Mouse (Mus musculus) MEL (cell line): ENCODE data around the gene Cpeb4.

Source experiments
- CTCF ChIP-seq, 3 experiments: IDR thresholded peaks in 2 of 3; conservative IDR thresholded peaks in 1 of 3; 2 replicates each; pipeline ENCODE4 v1.5.1; 2011 to 2012; ENCODE audit warnings: low read length in 3 of 3, low read depth in 2 of 3, mild to moderate bottlenecking in 2 of 3, improper control_type of control experiment in 1 of 3, inconsistent platforms in 1 of 3, mixed read lengths in 1 of 3, moderate library complexity in 1 of 3; ENCODE audit not compliant: control insufficient read depth in 1 of 3, insufficient read depth in 1 of 3, poor library complexity in 1 of 3, severe bottlenecking in 1 of 3
- E2F4 ChIP-seq: IDR thresholded peaks from 2 replicates; pipeline ENCODE4 v1.6.1; 2011; ENCODE audit warnings: low read depth, low read length, improper control_type of control experiment, borderline replicate concordance
- EP300 ChIP-seq, 2 experiments: IDR thresholded peaks; 2 replicates each; pipeline ENCODE4 v1.6.1; 2011; ENCODE audit warnings: improper control_type of control experiment in 2 of 2, low read length in 2 of 2, low read depth in 1 of 2, mild to moderate bottlenecking in 1 of 2
- ETS1 ChIP-seq: IDR thresholded peaks from 2 replicates; pipeline ENCODE4 v1.6.1; 2012; ENCODE audit warnings: low read depth, mild to moderate bottlenecking, inconsistent platforms, low read length, improper control_type of control experiment, moderate library complexity
- GATA1 ChIP-seq: IDR thresholded peaks from 2 replicates; pipeline ENCODE4 v1.6.1; 2011; ENCODE audit warnings: low read depth, low read length, improper control_type of control experiment
- JUND ChIP-seq: IDR thresholded peaks from 2 replicates; pipeline ENCODE4 v1.6.1; 2011; ENCODE audit warnings: low read depth, mild to moderate bottlenecking, improper control_type of control experiment, low read length
- MAFK ChIP-seq: IDR thresholded peaks from 2 replicates; pipeline ENCODE4 v1.6.1; 2011; ENCODE audit warnings: low read depth, mild to moderate bottlenecking, low read length, improper control_type of control experiment, borderline replicate concordance
- MEF2A ChIP-seq: IDR thresholded peaks from 2 replicates; pipeline ENCODE4 v1.6.1; 2014; ENCODE audit warnings: low read depth, mild to moderate bottlenecking, inconsistent platforms, low read length, improper control_type of control experiment; ENCODE audit not compliant: poor library complexity, insufficient replicate concordance, severe bottlenecking; ENCODE audit errors: extremely low read depth
- MXI1 ChIP-seq: IDR thresholded peaks from 2 replicates; pipeline ENCODE4 v1.6.1; 2011; ENCODE audit warnings: mild to moderate bottlenecking, low read depth, low read length, improper control_type of control experiment
- NRF1 ChIP-seq: IDR thresholded peaks from 2 replicates; pipeline ENCODE4 v1.6.1; 2014; ENCODE audit warnings: low read depth, mild to moderate bottlenecking, inconsistent platforms, low read length, improper control_type of control experiment, moderate library complexity; ENCODE audit not compliant: poor library complexity, insufficient read depth, severe bottlenecking
- POLR2A ChIP-seq, 2 experiments: IDR thresholded peaks; 2 replicates each; pipeline ENCODE4 v1.6.1; 2011 to 2012; ENCODE audit warnings: low read length in 2 of 2, mild to moderate bottlenecking in 2 of 2, control low read depth in 1 of 2, improper control_type of control experiment in 1 of 2, low read depth in 1 of 2, moderate library complexity in 1 of 2; ENCODE audit not compliant: control insufficient read depth in 1 of 2, insufficient read depth in 1 of 2, poor library complexity in 1 of 2
- POLR2AphosphoS5 ChIP-seq: IDR thresholded peaks from 2 replicates; pipeline ENCODE4 v1.6.1; 2012; ENCODE audit warnings: low read depth, borderline replicate concordance, mild to moderate bottlenecking, inconsistent platforms, low read length, moderate library complexity, mixed read lengths
- SIN3A ChIP-seq: IDR thresholded peaks from 2 replicates; pipeline ENCODE4 v1.6.1; 2012; ENCODE audit warnings: low read length, improper control_type of control experiment, inconsistent platforms
- USF1 ChIP-seq: IDR thresholded peaks from 2 replicates; pipeline ENCODE4 v1.6.1; 2014; ENCODE audit warnings: low read depth, mild to moderate bottlenecking, inconsistent platforms, low read length, improper control_type of control experiment, moderate library complexity

GRCm38 (mm10) chr11:31851702-31852560 lies 20.1 kb upstream of the Cpeb4 start:
- no peak for TF ChIP-seq CTCF (IDR thresholded peaks at IDR 0.05 in 2 of 3, conservative IDR thresholded peaks at IDR 0.05 in 1 of 3; ENCODE audit: control insufficient read depth in 1 of 3, insufficient read depth in 1 of 3, low read depth in 2 of 3, low read length in 3 of 3, poor library complexity in 1 of 3, severe bottlenecking in 1 of 3)
- TF ChIP-seq MXI1: no peak
- TF ChIP-seq EP300 (IDR thresholded peaks at IDR 0.05; ENCODE audit: low read depth in 1 of 2, low read length in 2 of 2): no peak
- no peak for TF ChIP-seq POLR2AphosphoS5
- TF ChIP-seq USF1: no peak
- TF ChIP-seq ETS1: no peak
- TF ChIP-seq SIN3A: no peak
- no peak for TF ChIP-seq MEF2A
- no peak for TF ChIP-seq E2F4
- TF ChIP-seq MAFK: no peak
- TF ChIP-seq GATA1: no peak
- no peak for TF ChIP-seq POLR2A (IDR thresholded peaks at IDR 0.05; ENCODE audit: control insufficient read depth in 1 of 2, insufficient read depth in 1 of 2, low read depth in 1 of 2, low read length in 2 of 2, poor library complexity in 1 of 2)
- TF ChIP-seq JUND: no peak
- TF ChIP-seq NRF1: no peak
